Mouse (Mus musculus) induced T-regulatory cell, adult 2 months (primary cell): ENCODE results near the gene Camta2.

Experiments
- DNase-seq: peaks from one replicate; pipeline ENCODE4 v3.0.0-alpha.2; 2012; ENCODE audit warnings: low read depth

The Camta2 gene

GRCm38 (mm10) chr11:70689578-70689977 lies 1.7 kb upstream of the Camta2 start:
- no peak for DNase-seq

GRCm38 (mm10) chr11:70688372-70688771 lies 467 bp upstream of the Camta2 start:
- DNase-seq, result no peak

GRCm38 (mm10) chr11:70686901-70687566 lies 871 bp downstream of the Camta2 start:
- DNase-seq, result no peak

- no peak for DNase-seq
Measured at GRCm38 (mm10) chr11:70683640-70684039, 4.3 kb downstream of the Camta2 start.

- peak; percentile 81 for DNase-seq
Measured at GRCm38 (mm10) chr11:70681897-70682581, 5.9 kb downstream of the Camta2 start.

GRCm38 (mm10) chr11:70681170-70681569 lies 6.7 kb downstream of the Camta2 start:
- DNase-seq, result no peak

- no peak for DNase-seq
Measured at GRCm38 (mm10) chr11:70679894-70680293, 8.0 kb downstream of the Camta2 start.

GRCm38 (mm10) chr11:70679361-70679760 lies 8.5 kb downstream of the Camta2 start:
- no peak for DNase-seq

GRCm38 (mm10) chr11:70678576-70678975 lies 9.3 kb downstream of the Camta2 start:
- DNase-seq, result no peak

- DNase-seq, result no peak
Measured at GRCm38 (mm10) chr11:70678092-70678491, 9.8 kb downstream of the Camta2 start.

GRCm38 (mm10) chr11:70674501-70674900 lies 13.4 kb downstream of the Camta2 start:
- no peak for DNase-seq

- no peak for DNase-seq
Measured at GRCm38 (mm10) chr11:70674014-70674413, 13.9 kb downstream of the Camta2 start.

GRCm38 (mm10) chr11:70671333-70672047 lies 16.4 kb downstream of the Camta2 start:
- no peak for DNase-seq

- DNase-seq, result no peak
Measured at GRCm38 (mm10) chr11:70670483-70670882, 17.4 kb downstream of the Camta2 start.

GRCm38 (mm10) chr11:70669582-70670345 lies 18.1 kb downstream of the Camta2 start:
- DNase-seq, result peak; percentile 94

GRCm38 (mm10) chr11:70668771-70669505 lies 19.0 kb downstream of the Camta2 start, which contains the start of gene Spag7:
Gene Spag7, minus strand, starts transcription at chr11:70669416.
- DNase-seq, result peak; percentile 99

- no peak for DNase-seq
Measured at GRCm38 (mm10) chr11:70668335-70668770, 19.6 kb downstream of the Camta2 start.

- DNase-seq, result peak; percentile 21
Measured at GRCm38 (mm10) chr11:70667271-70668150, 20.4 kb downstream of the Camta2 start.

- DNase-seq, result no peak
Measured at GRCm38 (mm10) chr11:70666687-70667086, 21.2 kb downstream of the Camta2 start.

GRCm38 (mm10) chr11:70664741-70665140 lies 23.2 kb downstream of the Camta2 start:
- peak; percentile 30 for DNase-seq
